Mouse (Mus musculus): ENCODE measurements around the gene Asb13.

Gene Asb13

GRCm38 (mm10) chr13:3665308-3665723 lies 31.5 kb downstream of the Asb13 start:
- DNase-seq (ENCODE audit: low spot score), result peak; percentile 67

GRCm38 (mm10) chr13:3667288-3667873 lies 33.5 kb downstream of the Asb13 start:
- DNase-seq (ENCODE audit: low spot score), result no peak

GRCm38 (mm10) chr13:3668068-3668467 lies 34.2 kb downstream of the Asb13 start:
- DNase-seq (ENCODE audit: low spot score), result no peak

GRCm38 (mm10) chr13:3669611-3670010 lies 35.8 kb downstream of the Asb13 start:
- DNase-seq (ENCODE audit: low spot score), result no peak

GRCm38 (mm10) chr13:3670039-3670438 lies 36.2 kb downstream of the Asb13 start:
- no peak for DNase-seq (ENCODE audit: low spot score)

GRCm38 (mm10) chr13:3673151-3673550 lies 39.3 kb downstream of the Asb13 start:
- DNase-seq (ENCODE audit: low spot score), result no peak

- no peak for DNase-seq (ENCODE audit: low spot score)
Measured at GRCm38 (mm10) chr13:3673622-3674021, 39.8 kb downstream of the Asb13 start.

- no peak for DNase-seq (ENCODE audit: low spot score)
Measured at GRCm38 (mm10) chr13:3675855-3676254, 42.0 kb downstream of the Asb13 start.

GRCm38 (mm10) chr13:3679098-3679497 lies 45.3 kb downstream of the Asb13 start:
- DNase-seq (ENCODE audit: low spot score), result no peak

GRCm38 (mm10) chr13:3686306-3686705 lies 52.5 kb downstream of the Asb13 start:
- no peak for DNase-seq (ENCODE audit: low spot score)

- no peak for DNase-seq (ENCODE audit: low spot score)
Measured at GRCm38 (mm10) chr13:3694599-3695343, 60.9 kb downstream of the Asb13 start.

- no peak for DNase-seq (ENCODE audit: low spot score)
Measured at GRCm38 (mm10) chr13:3696977-3697735, 63.3 kb downstream of the Asb13 start.

GRCm38 (mm10) chr13:3700752-3701151 lies 66.9 kb downstream of the Asb13 start:
- DNase-seq (ENCODE audit: low spot score), result no peak

Measured in ovary, postnatal 14 days (tissue).